Mouse (Mus musculus): ENCODE results near the gene Ifi27l2a. TPM values are rescaled to one million over a fixed set of nuclear protein-coding genes. Genes with fewer than 3 reads are reported as not detected.
"Not testable (repeated sequence)": the region's sequence is repeated elsewhere in the genome, so short reads cannot be mapped to it uniquely, and the experiment has no call there.

Ifi27l2a gene
- polyA plus RNA-seq (2014; fragmentation: Nextera tagmentation; extraction: Ambion mirVana): 3.7 and 4.7 TPM in 2 replicates

- Histone ChIP-seq H3K9ac (no peak within 1 kb of the TSS), H3K27ac (no peak within 1 kb of the TSS), H3K4me3 (replicated peaks; ENCODE audit: low read length) (no peak within 1 kb of the TSS), H3K36me3 (replicated peaks; ENCODE audit: control insufficient read depth, insufficient read depth) (no peaks in the 10 kb centered on the region), H3K4me2 (replicated peaks) (no peak within 1 kb of the TSS), H3K27me3 (ENCODE audit: control insufficient read depth, insufficient read depth, low read length) (no peaks in the 10 kb centered on the region), H3K9me3 (ENCODE audit: control insufficient read depth, low read length) (no peaks in the 10 kb centered on the region), H3K4me1 (replicated peaks; ENCODE audit: control insufficient read depth, insufficient read depth, low read length) (no peaks in the 10 kb centered on the region)
- DNase-seq (ENCODE audit: low spot score) (no peak), ATAC-seq (ENCODE audit: low FRiP score) (no peak)
- 63% methylated on average over 3 of the region's 3 CpGs for WGBS
Observed at GRCm38 (mm10) chr12:103443524-103443923, at the start of gene Ifi27l2a. Ifi27l2a (minus strand) TSS chr12:103443680.

GRCm38 (mm10) chr12:103492767-103493166 lies 49.3 kb upstream of the Ifi27l2a start:
- Histone ChIP-seq H3K27me3 (ENCODE audit: control insufficient read depth, insufficient read depth, low read length) (no peaks in the 10 kb centered on the region), H3K4me2 (replicated peaks) (no peak overlapping the region), H3K9ac (no peak overlapping the region), H3K9me3 (ENCODE audit: control insufficient read depth, low read length) (no peaks in the 10 kb centered on the region), H3K27ac (no peak overlapping the region), H3K36me3 (replicated peaks; ENCODE audit: control insufficient read depth, insufficient read depth) (no peaks in the 10 kb centered on the region), H3K4me1 (replicated peaks; ENCODE audit: control insufficient read depth, insufficient read depth, low read length) (no peaks in the 10 kb centered on the region), H3K4me3 (replicated peaks; ENCODE audit: low read length) (no peak overlapping the region)
- WGBS: 41% methylated on average over 5 of the region's 5 CpGs
- DNase-seq (ENCODE audit: low spot score) (peak; percentile 76), ATAC-seq (ENCODE audit: low FRiP score) (peak; percentile 14; the same call in 1 of the 2 replicates)

GRCm38 (mm10) chr12:103491091-103491730 lies 47.7 kb upstream of the Ifi27l2a start:
- no peak overlapping the region for H3K4me2 ChIP-seq (replicated peaks)
- ATAC-seq (ENCODE audit: low FRiP score) (no peak), DNase-seq (ENCODE audit: low spot score) (no peak)
- H3K27ac ChIP-seq: no peak overlapping the region
- no peaks in the 10 kb centered on the region for H3K9me3 ChIP-seq (ENCODE audit: control insufficient read depth, low read length)
- H3K4me3 ChIP-seq (replicated peaks; ENCODE audit: low read length): no peak overlapping the region
- no peaks in the 10 kb centered on the region for H3K27me3 ChIP-seq (ENCODE audit: control insufficient read depth, insufficient read depth, low read length)
- WGBS: 78% methylated on average over 3 of the region's 3 CpGs
- H3K36me3 ChIP-seq (replicated peaks; ENCODE audit: control insufficient read depth, insufficient read depth): no peaks in the 10 kb centered on the region
- no peaks in the 10 kb centered on the region for H3K4me1 ChIP-seq (replicated peaks; ENCODE audit: control insufficient read depth, insufficient read depth, low read length)
- H3K9ac ChIP-seq: no peak overlapping the region

- DNase-seq (ENCODE audit: low spot score): no peak
- no peaks in the 10 kb centered on the region for H3K36me3 ChIP-seq (replicated peaks; ENCODE audit: control insufficient read depth, insufficient read depth)
- 73% methylated on average over 2 of the region's 2 CpGs for WGBS
Observed at GRCm38 (mm10) chr12:103487750-103488149, 44.3 kb upstream of the Ifi27l2a start.

GRCm38 (mm10) chr12:103487276-103487675 lies 43.8 kb upstream of the Ifi27l2a start:
- H3K36me3 ChIP-seq (replicated peaks; ENCODE audit: control insufficient read depth, insufficient read depth): no peaks in the 10 kb centered on the region
- H3K4me3 ChIP-seq (replicated peaks; ENCODE audit: low read length): no peak overlapping the region
- DNase-seq (ENCODE audit: low spot score): no peak
- no peaks in the 10 kb centered on the region for H3K9me3 ChIP-seq (ENCODE audit: control insufficient read depth, low read length)
- H3K4me2 ChIP-seq (replicated peaks): no peak overlapping the region
- H3K4me1 ChIP-seq (replicated peaks; ENCODE audit: control insufficient read depth, insufficient read depth, low read length): no peaks in the 10 kb centered on the region
- H3K27ac ChIP-seq: no peak overlapping the region
- WGBS: 79% methylated on average over 4 of the region's 4 CpGs
- no peaks in the 10 kb centered on the region for H3K27me3 ChIP-seq (ENCODE audit: control insufficient read depth, insufficient read depth, low read length)
- no peak overlapping the region for H3K9ac ChIP-seq
- ATAC-seq (ENCODE audit: low FRiP score): no peak

More at GRCm38 (mm10) chr12:103487750-103488149, 44.3 kb upstream of the Ifi27l2a start:
- Histone ChIP-seq H3K4me1 (replicated peaks; ENCODE audit: control insufficient read depth, insufficient read depth, low read length) (no peaks in the 10 kb centered on the region), H3K4me3 (replicated peaks; ENCODE audit: low read length) (no peak overlapping the region), H3K27me3 (ENCODE audit: control insufficient read depth, insufficient read depth, low read length) (no peaks in the 10 kb centered on the region), H3K9ac (no peak overlapping the region), H3K27ac (no peak overlapping the region), H3K4me2 (replicated peaks) (no peak overlapping the region), H3K9me3 (ENCODE audit: control insufficient read depth, low read length) (no peaks in the 10 kb centered on the region)
- ATAC-seq (ENCODE audit: low FRiP score): no peak

GRCm38 (mm10) chr12:103486726-103487125 lies 43.2 kb upstream of the Ifi27l2a start:
- no peak overlapping the region for H3K27ac ChIP-seq
- no peaks in the 10 kb centered on the region for H3K27me3 ChIP-seq (ENCODE audit: control insufficient read depth, insufficient read depth, low read length)
- DNase-seq (ENCODE audit: low spot score): no peak
- no peaks in the 10 kb centered on the region for H3K36me3 ChIP-seq (replicated peaks; ENCODE audit: control insufficient read depth, insufficient read depth)
- WGBS: 95% methylated on average over 1 of the region's 1 CpGs
- ATAC-seq (ENCODE audit: low FRiP score): no peak
- no peak overlapping the region for H3K4me2 ChIP-seq (replicated peaks)
- no peak overlapping the region for H3K9ac ChIP-seq
- H3K9me3 ChIP-seq (ENCODE audit: control insufficient read depth, low read length): no peaks in the 10 kb centered on the region
- no peak overlapping the region for H3K4me3 ChIP-seq (replicated peaks; ENCODE audit: low read length)
- H3K4me1 ChIP-seq (replicated peaks; ENCODE audit: control insufficient read depth, insufficient read depth, low read length): no peaks in the 10 kb centered on the region

GRCm38 (mm10) chr12:103484200-103484972 lies 40.9 kb upstream of the Ifi27l2a start:
- WGBS: 67% methylated on average over 9 of the region's 9 CpGs
- not testable (repeated sequence) for H3K27ac ChIP-seq; H3K4me1 ChIP-seq (replicated peaks; ENCODE audit: control insufficient read depth, insufficient read depth, low read length); H3K4me2 ChIP-seq (replicated peaks); DNase-seq (ENCODE audit: low spot score); H3K4me3 ChIP-seq (replicated peaks; ENCODE audit: low read length); H3K36me3 ChIP-seq (replicated peaks; ENCODE audit: control insufficient read depth, insufficient read depth); H3K9me3 ChIP-seq (ENCODE audit: control insufficient read depth, low read length); ATAC-seq (ENCODE audit: low FRiP score); H3K9ac ChIP-seq; H3K27me3 ChIP-seq (ENCODE audit: control insufficient read depth, insufficient read depth, low read length)

- ATAC-seq (ENCODE audit: low FRiP score) (no peak), DNase-seq (ENCODE audit: low spot score) (no peak)
- Histone ChIP-seq H3K4me1 (replicated peaks; ENCODE audit: control insufficient read depth, insufficient read depth, low read length) (no peaks in the 10 kb centered on the region), H3K27me3 (ENCODE audit: control insufficient read depth, insufficient read depth, low read length) (no peaks in the 10 kb centered on the region), H3K27ac (no peak overlapping the region), H3K9me3 (ENCODE audit: control insufficient read depth, low read length) (no peaks in the 10 kb centered on the region), H3K4me2 (replicated peaks) (no peak overlapping the region), H3K9ac (no peak overlapping the region), H3K36me3 (replicated peaks; ENCODE audit: control insufficient read depth, insufficient read depth) (no peaks in the 10 kb centered on the region), H3K4me3 (replicated peaks; ENCODE audit: low read length) (no peak overlapping the region)
- WGBS: 83% methylated on average over 2 of the region's 2 CpGs
Observed at GRCm38 (mm10) chr12:103482781-103483180, 39.3 kb upstream of the Ifi27l2a start.

- no peak for ATAC-seq (ENCODE audit: low FRiP score)
- no peaks in the 10 kb centered on the region for H3K27me3 ChIP-seq (ENCODE audit: control insufficient read depth, insufficient read depth, low read length)
- H3K4me3 ChIP-seq (replicated peaks; ENCODE audit: low read length): no peak overlapping the region
- no peak overlapping the region for H3K27ac ChIP-seq
- 83% methylated on average over 5 of the region's 5 CpGs for WGBS
- no peak overlapping the region for H3K9ac ChIP-seq
- no peak for DNase-seq (ENCODE audit: low spot score)
- H3K4me2 ChIP-seq (replicated peaks): no peak overlapping the region
- no peaks in the 10 kb centered on the region for H3K4me1 ChIP-seq (replicated peaks; ENCODE audit: control insufficient read depth, insufficient read depth, low read length)
- no peaks in the 10 kb centered on the region for H3K36me3 ChIP-seq (replicated peaks; ENCODE audit: control insufficient read depth, insufficient read depth)
- H3K9me3 ChIP-seq (ENCODE audit: control insufficient read depth, low read length): no peaks in the 10 kb centered on the region
Observed at GRCm38 (mm10) chr12:103481671-103482070, 38.2 kb upstream of the Ifi27l2a start.

All from hindbrain, embryonic 14.5 days (tissue).